Comparison of ENCODE assay signal across 19 mouse cellular contexts in the genomic region with DNA sequence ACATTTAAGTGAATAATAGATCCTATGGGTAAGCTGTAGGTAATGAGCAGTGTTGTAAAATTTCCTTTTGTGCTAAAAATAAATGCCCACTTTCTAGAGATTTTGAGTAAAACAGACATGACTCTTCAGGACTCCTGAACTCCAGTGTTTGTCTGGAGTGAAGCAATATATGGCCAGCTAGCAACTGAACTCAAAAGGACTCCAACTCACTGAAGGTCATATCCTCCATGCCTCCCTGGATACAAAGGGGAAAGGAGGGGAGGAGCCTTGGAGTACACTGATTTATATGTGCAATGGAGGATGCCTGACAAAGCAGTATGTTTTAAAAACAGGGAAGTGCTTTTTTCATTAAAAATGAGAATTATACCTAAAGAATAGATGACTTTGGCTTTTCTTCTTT.
"Had no signal": no experiment of that assay in that cellular context is flagged by ENCODE, and none has a peak within 500 bp of the region (broad histone marks: within the 10 kb centered on the region; RNA-seq: fewer than 3 reads in every experiment).

No protein-coding gene starts in this region.

- H3K27me3 ChIP-seq: intestine, embryonic 15.5 days; limb, embryonic 13.5 days; lung, embryonic 15.5 days; midbrain, embryonic 12.5 days; neural tube, embryonic 13.5 days; stomach, embryonic 15.5 days had no signal

- ATAC-seq: intestine, embryonic 15.5 days; midbrain, embryonic 16.5 days had no signal

- H3K9me3 ChIP-seq: intestine, embryonic 15.5 days; limb, embryonic 10.5 days; limb, embryonic 13.5 days; lung, embryonic 15.5 days; midbrain, embryonic 12.5 days; neural tube, embryonic 13.5 days; stomach, embryonic 15.5 days had no signal

- H3K27ac ChIP-seq: intestine, embryonic 15.5 days; limb, embryonic 10.5 days; limb, embryonic 13.5 days; lung, embryonic 15.5 days; midbrain, embryonic 12.5 days; neural tube, embryonic 13.5 days; stomach, embryonic 15.5 days had no signal

- DNase-seq: kidney, adult 2 months; kidney, postnatal 10 days; kidney, postnatal 36 days; lung, adult 18-20 months; lung, postnatal 10 days; lung, postnatal 4 days; retina, postnatal 1 day; right cerebral cortex, postnatal 25 days; spleen, adult 18-20 months; thymus, postnatal 36 days had no signal

- H3K4me2 ChIP-seq: intestine, embryonic 15.5 days; limb, embryonic 13.5 days; lung, embryonic 15.5 days; midbrain, embryonic 12.5 days; neural tube, embryonic 13.5 days; stomach, embryonic 15.5 days had no signal

- H3K4me1 ChIP-seq: intestine, embryonic 15.5 days; limb, embryonic 10.5 days; limb, embryonic 13.5 days; midbrain, embryonic 12.5 days; neural tube, embryonic 13.5 days had no signal

- H3K9ac ChIP-seq: intestine, embryonic 15.5 days; limb, embryonic 13.5 days; lung, embryonic 15.5 days; midbrain, embryonic 12.5 days; neural tube, embryonic 13.5 days; stomach, embryonic 15.5 days had no signal

- H3K4me3 ChIP-seq: intestine, embryonic 15.5 days; limb, embryonic 10.5 days; limb, embryonic 13.5 days; lung, embryonic 15.5 days; midbrain, embryonic 12.5 days; myocyte; neural tube, embryonic 13.5 days; stomach, embryonic 15.5 days had no signal

- H3K36me3 ChIP-seq: intestine, embryonic 15.5 days; lung, embryonic 15.5 days; midbrain, embryonic 12.5 days; stomach, embryonic 15.5 days had no signal
